Mouse (Mus musculus): Measurements from ENCODE around the gene Ttc8. TPM values are rescaled to one million over a fixed set of nuclear protein-coding genes. Genes with fewer than 3 reads are reported as not detected.

Gene Ttc8
- polyA plus RNA-seq, 2 experiments: 23.9 to 42.4 TPM

GRCm38 (mm10) chr12:98956951-98957350 lies 36.6 kb downstream of the Ttc8 start:
- Histone ChIP-seq H3K4me1 (ENCODE audit: control insufficient read depth, insufficient read depth, low read length) (no peaks in the 10 kb centered on the region), H3K4me2 (replicated peaks; ENCODE audit: low read depth, low read length, severe bottlenecking) (no peak overlapping the region), H3K27ac (replicated peaks; ENCODE audit: low read depth, low read length) (no peak overlapping the region), H3K9ac (ENCODE audit: low read depth, low read length, severe bottlenecking) (no peak overlapping the region), H3K36me3 (ENCODE audit: control insufficient read depth, insufficient read depth, low read length) (no peaks in the 10 kb centered on the region), H3K9me3 (ENCODE audit: control insufficient read depth, low read length) (no peaks in the 10 kb centered on the region), H3K27me3 (ENCODE audit: control insufficient read depth, insufficient read depth, low read length) (no peaks in the 10 kb centered on the region), H3K4me3 (replicated peaks; ENCODE audit: low read length) (no peak overlapping the region)
- no peak for TF ChIP-seq POLR2A (IDR thresholded peaks at IDR 0.05; ENCODE audit: borderline replicate concordance, extremely low read depth, insufficient read depth, insufficient read length)
- no peak for DNase-seq (ENCODE audit: low spot score)
- no peak for ATAC-seq (ENCODE audit: low FRiP score, low read depth)
- 81% methylated on average over 2 of the region's 2 CpGs for WGBS

DNA sequence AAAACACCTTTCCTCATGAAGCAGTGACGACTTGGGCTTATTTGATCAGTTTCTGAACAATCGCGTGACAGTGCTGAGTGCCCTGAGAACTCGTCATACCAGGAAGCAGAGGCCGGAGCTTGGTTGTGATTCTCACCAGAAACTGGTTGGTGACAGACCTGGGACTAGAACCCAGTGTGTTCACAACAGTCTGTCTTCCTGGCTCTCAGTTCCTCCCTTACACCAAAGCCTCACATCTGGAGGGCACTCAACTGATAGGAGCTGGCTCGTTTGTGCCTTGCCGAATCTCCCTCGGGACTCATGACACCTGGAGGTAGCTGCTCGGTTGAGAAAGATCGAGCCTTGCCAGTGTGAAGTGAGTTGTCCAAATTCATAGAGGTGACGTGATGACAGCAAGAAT lies 37.1 kb downstream of the Ttc8 start:
- H3K9me3 ChIP-seq (ENCODE audit: control insufficient read depth, low read length): no peaks in the 10 kb centered on the region
- no peak overlapping the region for H3K4me3 ChIP-seq (replicated peaks; ENCODE audit: low read length)
- H3K4me2 ChIP-seq (replicated peaks; ENCODE audit: low read depth, low read length, severe bottlenecking): no peak overlapping the region
- H3K4me1 ChIP-seq (ENCODE audit: control insufficient read depth, insufficient read depth, low read length): no peaks in the 10 kb centered on the region
- H3K27me3 ChIP-seq (ENCODE audit: control insufficient read depth, insufficient read depth, low read length): no peaks in the 10 kb centered on the region
- no peak overlapping the region for H3K9ac ChIP-seq (ENCODE audit: low read depth, low read length, severe bottlenecking)
- no peaks in the 10 kb centered on the region for H3K36me3 ChIP-seq (ENCODE audit: control insufficient read depth, insufficient read depth, low read length)
- no peak overlapping the region for H3K27ac ChIP-seq (replicated peaks; ENCODE audit: low read depth, low read length)
- WGBS: 80% methylated on average over 11 of the region's 11 CpGs
- no peak for TF ChIP-seq POLR2A (IDR thresholded peaks at IDR 0.05; ENCODE audit: borderline replicate concordance, extremely low read depth, insufficient read depth, insufficient read length)
- ATAC-seq (ENCODE audit: low FRiP score, low read depth) (no peak), DNase-seq (ENCODE audit: low spot score) (no peak)

DNA sequence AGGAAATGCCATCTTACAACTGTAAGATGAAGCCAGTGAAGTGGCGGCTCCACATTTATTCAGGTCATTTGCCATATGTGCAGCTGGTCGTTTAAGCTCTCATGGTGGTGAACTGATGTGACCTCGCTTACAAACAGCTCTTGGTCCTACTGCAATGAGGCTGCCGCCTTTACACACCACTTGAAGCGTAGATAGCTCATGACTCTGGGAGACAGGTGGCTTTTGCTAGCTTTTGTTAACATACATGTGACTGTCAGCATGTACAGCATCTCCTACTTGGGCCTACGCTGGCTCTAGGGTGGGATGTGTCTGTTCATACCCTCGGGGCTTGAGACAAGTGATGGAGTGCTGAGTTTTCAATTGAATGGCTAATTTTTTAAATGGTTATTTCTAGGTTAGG lies 40.6 kb downstream of the Ttc8 start:
- Histone ChIP-seq H3K27ac (replicated peaks; ENCODE audit: low read depth, low read length) (no peak overlapping the region), H3K9ac (ENCODE audit: low read depth, low read length, severe bottlenecking) (no peak overlapping the region), H3K27me3 (ENCODE audit: control insufficient read depth, insufficient read depth, low read length) (no peaks in the 10 kb centered on the region), H3K4me2 (replicated peaks; ENCODE audit: low read depth, low read length, severe bottlenecking) (no peak overlapping the region), H3K4me3 (replicated peaks; ENCODE audit: low read length) (no peak overlapping the region), H3K9me3 (ENCODE audit: control insufficient read depth, low read length) (no peaks in the 10 kb centered on the region), H3K36me3 (ENCODE audit: control insufficient read depth, insufficient read depth, low read length) (no peaks in the 10 kb centered on the region), H3K4me1 (ENCODE audit: control insufficient read depth, insufficient read depth, low read length) (0 out of 2 replicates have a peak, but pooled peaks cover 3% of the 10 kb centered on the region)
- DNase-seq (ENCODE audit: low spot score) (no peak), ATAC-seq (ENCODE audit: low FRiP score, low read depth) (no peak)
- TF ChIP-seq POLR2A (IDR thresholded peaks at IDR 0.05; ENCODE audit: borderline replicate concordance, extremely low read depth, insufficient read depth, insufficient read length): no peak
- WGBS: 67% methylated on average over 7 of the region's 7 CpGs

DNA sequence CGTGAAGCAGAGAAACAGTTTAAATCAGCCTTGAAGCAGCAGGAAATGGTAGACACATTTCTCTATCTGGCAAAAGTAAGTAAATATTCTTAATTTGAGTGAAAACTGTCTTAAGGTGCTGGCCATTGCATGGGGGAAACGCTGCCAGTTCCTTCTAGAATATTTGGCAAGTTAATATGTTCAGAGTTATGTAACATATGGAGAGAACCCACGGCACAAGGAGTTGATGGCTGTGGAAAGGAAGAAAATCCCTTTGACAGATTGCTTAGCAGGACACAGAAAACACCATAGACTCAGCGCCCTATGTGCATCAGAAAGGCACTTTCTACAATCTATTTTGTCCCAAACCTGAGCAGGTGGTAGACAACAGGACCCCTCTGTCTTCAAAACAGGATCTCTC lies 41.0 kb downstream of the Ttc8 start:
- no peak overlapping the region for H3K9ac ChIP-seq (ENCODE audit: low read depth, low read length, severe bottlenecking)
- no peak overlapping the region for H3K27ac ChIP-seq (replicated peaks; ENCODE audit: low read depth, low read length)
- H3K4me1 ChIP-seq (ENCODE audit: control insufficient read depth, insufficient read depth, low read length): 0 out of 2 replicates have a peak, but pooled peaks cover 3% of the 10 kb centered on the region
- no peak overlapping the region for H3K4me3 ChIP-seq (replicated peaks; ENCODE audit: low read length)
- DNase-seq (ENCODE audit: low spot score) (no peak), ATAC-seq (ENCODE audit: low FRiP score, low read depth) (no peak)
- H3K27me3 ChIP-seq (ENCODE audit: control insufficient read depth, insufficient read depth, low read length): no peaks in the 10 kb centered on the region
- no peaks in the 10 kb centered on the region for H3K9me3 ChIP-seq (ENCODE audit: control insufficient read depth, low read length)
- H3K36me3 ChIP-seq (ENCODE audit: control insufficient read depth, insufficient read depth, low read length): no peaks in the 10 kb centered on the region
- TF ChIP-seq POLR2A (IDR thresholded peaks at IDR 0.05; ENCODE audit: borderline replicate concordance, extremely low read depth, insufficient read depth, insufficient read length): no peak
- WGBS: 81% methylated on average over 4 of the region's 4 CpGs
- H3K4me2 ChIP-seq (replicated peaks; ENCODE audit: low read depth, low read length, severe bottlenecking): no peak overlapping the region

GRCm38 (mm10) chr12:98965441-98966135 lies 45.2 kb downstream of the Ttc8 start:
- Histone ChIP-seq H3K4me1 (ENCODE audit: control insufficient read depth, insufficient read depth, low read length) (0 out of 2 replicates have a peak, but pooled peaks cover 3% of the 10 kb centered on the region), H3K9me3 (ENCODE audit: control insufficient read depth, low read length) (no peaks in the 10 kb centered on the region), H3K36me3 (ENCODE audit: control insufficient read depth, insufficient read depth, low read length) (no peaks in the 10 kb centered on the region), H3K27me3 (ENCODE audit: control insufficient read depth, insufficient read depth, low read length) (no peaks in the 10 kb centered on the region), H3K4me3 (replicated peaks; ENCODE audit: low read length) (no peak overlapping the region), H3K9ac (ENCODE audit: low read depth, low read length, severe bottlenecking) (no peak overlapping the region), H3K27ac (replicated peaks; ENCODE audit: low read depth, low read length) (no peak overlapping the region), H3K4me2 (replicated peaks; ENCODE audit: low read depth, low read length, severe bottlenecking) (no peak overlapping the region)
- no peak for ATAC-seq (ENCODE audit: low FRiP score, low read depth)
- no peak for DNase-seq (ENCODE audit: low spot score)
- TF ChIP-seq POLR2A (IDR thresholded peaks at IDR 0.05; ENCODE audit: borderline replicate concordance, extremely low read depth, insufficient read depth, insufficient read length): no peak
- WGBS: 79% methylated on average over 4 of the region's 4 CpGs

All from limb, embryonic 14.5 days (tissue).